ENCODE assay signal across 27 mouse cellular contexts in genomic region chr5:53481021-53481420, GRCm38 (mm10). TPM values are rescaled to one million over a fixed set of nuclear protein-coding genes. Genes with fewer than 3 reads are reported as not detected.
DNase-seq lines count a peak whose midpoint lies in the region; ATAC-seq and TF ChIP-seq lines count a peak whose summit lies in the region.
"Had no signal": no experiment of that assay in that cellular context is flagged by ENCODE, and none has a peak within 500 bp of the region (broad histone marks: within the 10 kb centered on the region; RNA-seq: fewer than 3 reads in every experiment).

No protein-coding gene starts in this region.

- H3K9me3 ChIP-seq in lung, postnatal 0 days (ENCODE audit: low read length): no peaks in the 10 kb centered on the region
- no peaks in the 10 kb centered on the region for H3K9me3 ChIP-seq in hindbrain, embryonic 13.5 days
- H3K9me3 ChIP-seq: embryonic facial prominence, embryonic 12.5 days; embryonic facial prominence, embryonic 15.5 days; forebrain, embryonic 12.5 days; forebrain, embryonic 15.5 days; G1E; heart, embryonic 10.5 days; hindbrain, embryonic 12.5 days; intestine, embryonic 15.5 days had no signal

- no peak overlapping the region for H3K4me2 ChIP-seq in lung, postnatal 0 days (replicated peaks; ENCODE audit: low read depth, low read length)
- H3K4me2 ChIP-seq in hindbrain, embryonic 13.5 days: no peak overlapping the region
- H3K4me2 ChIP-seq: embryonic facial prominence, embryonic 12.5 days; embryonic facial prominence, embryonic 15.5 days; forebrain, embryonic 12.5 days; forebrain, embryonic 15.5 days; hindbrain, embryonic 12.5 days; intestine, embryonic 15.5 days had no signal

- H3K4me3 ChIP-seq in lung, postnatal 0 days (ENCODE audit: low read depth, low read length): no peak overlapping the region
- H3K4me3 ChIP-seq in hindbrain, embryonic 13.5 days: no peak overlapping the region
- H3K4me3 ChIP-seq: embryonic facial prominence, embryonic 12.5 days; embryonic facial prominence, embryonic 15.5 days; erythroblast, embryonic 14.5 days; forebrain, embryonic 12.5 days; forebrain, embryonic 15.5 days; heart, embryonic 10.5 days; hindbrain, embryonic 12.5 days; intestine, embryonic 15.5 days had no signal

- no peaks in the 10 kb centered on the region for H3K27me3 ChIP-seq in lung, postnatal 0 days (replicated peaks; ENCODE audit: insufficient read depth, low read length)
- no peaks in the 10 kb centered on the region for H3K27me3 ChIP-seq in hindbrain, embryonic 13.5 days
- H3K27me3 ChIP-seq: CH12.LX; embryonic facial prominence, embryonic 12.5 days; embryonic facial prominence, embryonic 15.5 days; forebrain, embryonic 12.5 days; forebrain, embryonic 15.5 days; hindbrain, embryonic 12.5 days; intestine, embryonic 15.5 days had no signal

- WGBS in lung, postnatal 0 days: 62% methylated on average over 2 of the region's 2 CpGs
- 90% methylated on average over 2 of the region's 2 CpGs for WGBS in hindbrain, embryonic 13.5 days

- peak; percentile 55 for DNase-seq in lung, postnatal 0 days (ENCODE audit: low spot score)
- no peak for DNase-seq in lung, postnatal 14 days
- DNase-seq in urinary bladder, postnatal 14 days (ENCODE audit: low spot score): peak; percentile 43
- no peak for DNase-seq in urinary bladder, adult 2 months (ENCODE audit: low spot score)
- peak; percentile 42 for DNase-seq in Muller cell, postnatal 12 days (ENCODE audit: inconsistent ontology term)
- no peak for DNase-seq in layer of hippocampus, postnatal 10 days (ENCODE audit: low spot score in 2 of 2)
- no peak for DNase-seq in heart, adult 9 months (ENCODE audit: low spot score in 2 of 2)
- DNase-seq: adrenal gland, adult 8-10 months; adrenal gland, postnatal 25 days; cerebellum, adult 11-12 months; cerebellum, adult 8-10 months; cerebellum, postnatal 14 days; gastrocnemius, postnatal 25 days; heart, adult 18-20 months had no signal

- ATAC-seq in lung, postnatal 0 days: peak; percentile 41; the same call in 1 of the 2 replicates
- ATAC-seq in hindbrain, embryonic 13.5 days (ENCODE audit: low FRiP score): no peak
- ATAC-seq: activated CD4-positive, CD25-positive, alpha-beta regulatory T cell, adult 4 months; forebrain, embryonic 15.5 days; hindbrain, embryonic 16.5 days; intestine, embryonic 15.5 days had no signal

- no peak overlapping the region for H3K27ac ChIP-seq in lung, postnatal 0 days (ENCODE audit: low read length)
- H3K27ac ChIP-seq in hindbrain, embryonic 13.5 days: no peak overlapping the region
- H3K27ac ChIP-seq: embryonic facial prominence, embryonic 12.5 days; embryonic facial prominence, embryonic 15.5 days; forebrain, embryonic 12.5 days; forebrain, embryonic 15.5 days; heart, embryonic 10.5 days; hindbrain, embryonic 12.5 days; intestine, embryonic 15.5 days had no signal

- no peaks in the 10 kb centered on the region; the same call in 1 of the 2 replicates for H3K4me1 ChIP-seq in lung, postnatal 0 days (ENCODE audit: insufficient read depth, low read depth, low read length)
- no peaks in the 10 kb centered on the region for H3K4me1 ChIP-seq in hindbrain, embryonic 13.5 days (replicated peaks)
- H3K4me1 ChIP-seq: embryonic facial prominence, embryonic 12.5 days; embryonic facial prominence, embryonic 15.5 days; forebrain, embryonic 12.5 days; forebrain, embryonic 15.5 days; heart, embryonic 10.5 days; hindbrain, embryonic 12.5 days; intestine, embryonic 15.5 days had no signal

- TF ChIP-seq EP300 in lung, postnatal 0 days (IDR thresholded peaks at IDR 0.05): no peak

- H3K9ac ChIP-seq in lung, postnatal 0 days (replicated peaks; ENCODE audit: low read depth): no peak overlapping the region
- H3K9ac ChIP-seq in hindbrain, embryonic 13.5 days: no peak overlapping the region
- H3K9ac ChIP-seq: embryonic facial prominence, embryonic 12.5 days; embryonic facial prominence, embryonic 15.5 days; forebrain, embryonic 12.5 days; forebrain, embryonic 15.5 days; hindbrain, embryonic 12.5 days; intestine, embryonic 15.5 days had no signal

- no peak for TF ChIP-seq CTCF in lung, postnatal 0 days (IDR thresholded peaks at IDR 0.05)

- no peaks in the 10 kb centered on the region for H3K36me3 ChIP-seq in lung, postnatal 0 days (ENCODE audit: insufficient read depth, low read length)
- no peaks in the 10 kb centered on the region for H3K36me3 ChIP-seq in hindbrain, embryonic 13.5 days
- H3K36me3 ChIP-seq: embryonic facial prominence, embryonic 12.5 days; embryonic facial prominence, embryonic 15.5 days; forebrain, embryonic 12.5 days; forebrain, embryonic 15.5 days; G1E; heart, embryonic 10.5 days; hindbrain, embryonic 12.5 days; intestine, embryonic 15.5 days had no signal

RNA-seq across cellular contexts. Expression of gene Rbpj, which starts 15.1 kb away (rescaled TPM):
- polyA plus RNA-seq in lung, postnatal 0 days (2015; fragmentation: Nextera tagmentation; extraction: Ambion mirVana): 22.7 and 22.9 TPM in 2 replicates
- polyA plus RNA-seq in urinary bladder, adult 2 months (2012; rRNA removed): 37.4 and 40.3 TPM in 2 replicates
- total RNA-seq in layer of hippocampus, postnatal 10 days (2021): 10 to 100 TPM; 20.3 to 25.8 TPM
- 38.1 and 39.9 TPM in 2 replicates for polyA plus RNA-seq in hindbrain, embryonic 13.5 days (2015; fragmentation: Nextera tagmentation; extraction: Ambion mirVana)

Comparison
In these comparisons a context has a peak if more than half of its experiments do, and no peak if none do; other contexts are left out.
1. DNase-seq: peak in lung, postnatal 0 days (single experiment), urinary bladder, postnatal 14 days (single experiment) and Muller cell, postnatal 12 days (single experiment); none in lung, postnatal 14 days (single experiment), urinary bladder, adult 2 months (single experiment), layer of hippocampus, postnatal 10 days (0 of 2) and heart, adult 9 months (0 of 2).